ENCODE assay signal across 8 mouse cellular contexts in genomic region chr12:4768492-4769332, GRCm38 (mm10). TPM values are rescaled to one million over a fixed set of nuclear protein-coding genes. Genes with fewer than 3 reads are reported as not detected.
DNase-seq lines count a peak whose midpoint lies in the region; ATAC-seq and TF ChIP-seq lines count a peak whose summit lies in the region.

Pfn4 (plus strand) TSS chr12:4769022.
Fam228b (minus strand) TSS chr12:4769267.

- H3K4me1 ChIP-seq in embryonic fibroblast, embryonic 13.5 days (ENCODE audit: control insufficient read depth, insufficient read depth, low read length), result no peaks in the 10 kb centered on the region
- H3K4me1 ChIP-seq in limb, embryonic 13.5 days, result 0 out of 2 replicates have a peak, but pooled peaks cover 4% of the 10 kb centered on the region
- H3K4me1 ChIP-seq in midbrain, embryonic 15.5 days, result peaks cover 4% of the 10 kb centered on the region; the same call in 1 of the 2 replicates

- H3K79me3 ChIP-seq in C2C12 (ENCODE audit: low read depth), result no peaks in the 10 kb centered on the region

- peak; percentile 93 for TF ChIP-seq CTCF in C2C12 (IDR thresholded peaks at IDR 0.05; ENCODE audit: control insufficient read depth, insufficient read depth, insufficient read length)
- TF ChIP-seq CTCF in embryonic fibroblast, embryonic 13.5 days (IDR thresholded peaks at IDR 0.05; ENCODE audit: borderline replicate concordance, insufficient read depth, low read length), result peak; percentile 83

- peak within 1 kb of the TSS; percentile 48; the same call in 1 of the 2 replicates for H3K27ac ChIP-seq in embryonic fibroblast, embryonic 13.5 days (ENCODE audit: insufficient read depth, low read length)
- H3K27ac ChIP-seq in limb, embryonic 13.5 days, result peak within 1 kb of the TSS; percentile 85
- H3K27ac ChIP-seq in midbrain, embryonic 15.5 days, result peak within 1 kb of the TSS; percentile 96

- no peaks in the 10 kb centered on the region for H3K9me3 ChIP-seq in limb, embryonic 13.5 days
- no peaks in the 10 kb centered on the region for H3K9me3 ChIP-seq in midbrain, embryonic 15.5 days

- TF ChIP-seq POLR2A in embryonic fibroblast, embryonic 13.5 days (IDR thresholded peaks at IDR 0.05; ENCODE audit: low read depth, low read length), result peak; percentile 66

- no peaks in the 10 kb centered on the region for H3K36me3 ChIP-seq in C2C12 (ENCODE audit: control insufficient read depth, insufficient read depth)
- no peaks in the 10 kb centered on the region for H3K36me3 ChIP-seq in limb, embryonic 13.5 days
- H3K36me3 ChIP-seq in midbrain, embryonic 15.5 days (replicated peaks), result no peaks in the 10 kb centered on the region

- H3K79me2 ChIP-seq in C2C12 (ENCODE audit: control insufficient read depth, insufficient read depth), result no peaks in the 10 kb centered on the region

- ATAC-seq in limb, embryonic 13.5 days (ENCODE audit: low FRiP score, low read depth), result peak; percentile 99
- ATAC-seq in midbrain, embryonic 15.5 days (replicated peaks), result peak; percentile 100

- 3% methylated on average over 61 of the region's 61 CpGs for WGBS in limb, embryonic 13.5 days
- 2% methylated on average over 61 of the region's 61 CpGs for WGBS in midbrain, embryonic 15.5 days

- peak within 1 kb of the TSS; percentile 82 for H3K9ac ChIP-seq in limb, embryonic 13.5 days
- peak within 1 kb of the TSS; percentile 83 for H3K9ac ChIP-seq in midbrain, embryonic 15.5 days

- peak; percentile 96 for DNase-seq in brain, adult 2 months (ENCODE audit: low read depth, low spot score)
- DNase-seq in heart, adult 9 months (ENCODE audit: low spot score in 2 of 2), result peak; percentile 94 to 96
- DNase-seq in kidney, adult 9 months, result peak; percentile 97
- DNase-seq in spleen, adult 18-20 months, result peak; percentile 89 to 98

- H3K4me3 ChIP-seq in C2C12 (ENCODE audit: insufficient read depth, poor library complexity, severe bottlenecking), result peak within 1 kb of the TSS; percentile 21
- H3K4me3 ChIP-seq in embryonic fibroblast, embryonic 13.5 days (ENCODE audit: insufficient read depth, low read length), result peak within 1 kb of the TSS; percentile 37
- peak within 1 kb of the TSS; percentile 64 for H3K4me3 ChIP-seq in limb, embryonic 13.5 days
- H3K4me3 ChIP-seq in midbrain, embryonic 15.5 days, result peak within 1 kb of the TSS; percentile 58

- no peaks in the 10 kb centered on the region for H3K27me3 ChIP-seq in C2C12 (ENCODE audit: control insufficient read depth, insufficient read depth, insufficient read length)
- H3K27me3 ChIP-seq in limb, embryonic 13.5 days, result no peaks in the 10 kb centered on the region
- no peaks in the 10 kb centered on the region for H3K27me3 ChIP-seq in midbrain, embryonic 15.5 days (replicated peaks)

- H3K4me2 ChIP-seq in limb, embryonic 13.5 days (replicated peaks), result peak within 1 kb of the TSS; percentile 74
- peak within 1 kb of the TSS; percentile 62 for H3K4me2 ChIP-seq in midbrain, embryonic 15.5 days

- peak within 1 kb of the TSS; percentile 68 for H3ac ChIP-seq in C2C12 (ENCODE audit: control insufficient read depth, insufficient read length, low read depth)

TF ChIP-seq in C2C12, 6 proteins besides CTCF, POLR2A, EP300 and RAD21:
- TF ChIP-seq MAX (IDR thresholded peaks at IDR 0.05) (peak; percentile 70), MYOD1 (IDR thresholded peaks at IDR 0.05; ENCODE audit: control insufficient read depth, insufficient read length, low read depth) (no peak)

RNA-seq across cellular contexts. Expression of gene Pfn4, which starts in this region (rescaled TPM):
- not detected for polyA plus RNA-seq in C2C12 (2012; fragmentation: generic; extraction: Trizol)
- polyA plus RNA-seq in embryonic fibroblast, embryonic 13.5 days (2011; ENCODE audit: insufficient read length, low read depth, missing spikeins), result 1.3 and 3.4 TPM in 2 replicates
- 3.3 and 5.3 TPM in 2 replicates for polyA plus RNA-seq in limb, embryonic 13.5 days (2015; fragmentation: Nextera tagmentation; extraction: Ambion mirVana)
- 12.9 and 13.8 TPM in 2 replicates for polyA plus RNA-seq in midbrain, embryonic 15.5 days (2015; fragmentation: Nextera tagmentation; extraction: Ambion mirVana)

RNA-seq across cellular contexts. Expression of gene Fam228b, which starts in this region (rescaled TPM):
- polyA plus RNA-seq in C2C12 (2012; fragmentation: generic; extraction: Trizol), result 0.01 TPM
- 1.8 and 2.8 TPM in 2 replicates for polyA plus RNA-seq in embryonic fibroblast, embryonic 13.5 days (2011; ENCODE audit: insufficient read length, low read depth, missing spikeins)
- 4.8 and 5.6 TPM in 2 replicates for polyA plus RNA-seq in limb, embryonic 13.5 days (2015; fragmentation: Nextera tagmentation; extraction: Ambion mirVana)
- polyA plus RNA-seq in midbrain, embryonic 15.5 days (2015; fragmentation: Nextera tagmentation; extraction: Ambion mirVana), result 4.7 and 6.1 TPM in 2 replicates

Comparison
In these comparisons a context has a peak if more than half of its experiments do, and no peak if none do; other contexts are left out.
1. Peak in every context shown above with its lines: DNase-seq, ATAC-seq, H3K4me3 ChIP-seq and H3K27ac ChIP-seq.